Comparison of ENCODE assay signal across 9 mouse cellular contexts in the genomic region with DNA sequence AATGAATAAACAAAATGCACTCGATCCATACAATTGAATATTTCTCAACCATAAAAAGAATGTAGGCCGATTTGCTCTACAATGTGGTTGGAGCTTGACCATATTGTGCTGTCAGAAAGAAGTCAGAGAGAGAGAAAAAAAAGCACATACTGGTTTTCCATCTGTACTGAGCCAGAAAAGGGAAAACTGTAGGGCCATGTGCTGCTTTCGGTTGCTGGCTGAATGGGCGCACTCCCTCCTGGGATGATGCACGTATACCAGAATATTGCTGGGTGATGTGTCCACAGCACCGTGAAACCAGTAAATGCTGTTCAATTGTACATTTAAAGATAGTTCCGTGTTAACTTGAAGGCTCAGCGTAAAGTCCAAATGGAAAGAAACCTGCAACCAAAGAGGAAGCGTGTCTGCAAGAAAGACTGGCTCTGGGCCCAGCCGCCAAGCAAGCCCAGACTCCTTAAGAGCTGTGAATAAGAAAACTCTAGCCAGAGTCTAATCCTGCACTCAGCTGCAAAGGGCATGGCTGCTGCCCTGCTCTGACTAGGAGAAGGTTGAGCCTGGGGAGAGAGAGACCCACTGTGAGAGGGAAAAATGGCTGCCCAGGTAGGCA.
A peak's percentile ranks its signal among the peaks of the same experiment; 100 is the strongest.
DNase-seq lines count a peak whose midpoint lies in the region; ATAC-seq lines count a peak whose summit lies in the region.
"Had no signal": no experiment of that assay in that cellular context is flagged by ENCODE, and none has a peak within 500 bp of the region (broad histone marks: within the 10 kb centered on the region; RNA-seq: fewer than 3 reads in every experiment).

No protein-coding gene starts in this region.

- peak; percentile 24; the same call in 1 of the 2 replicates for ATAC-seq in forebrain, embryonic 12.5 days (ENCODE audit: low FRiP score)
- no peak for ATAC-seq in neural tube, embryonic 14.5 days (ENCODE audit: low read depth)
- no peak for ATAC-seq in heart, embryonic 12.5 days (ENCODE audit: insufficient number of reproducible peaks, low FRiP score)

- peaks cover 44% of the 10 kb centered on the region for H3K4me1 ChIP-seq in forebrain, embryonic 12.5 days
- peaks cover 24% of the 10 kb centered on the region for H3K4me1 ChIP-seq in neural tube, embryonic 14.5 days (ENCODE audit: control insufficient read depth, insufficient read depth, low read length)
- no peaks in the 10 kb centered on the region for H3K4me1 ChIP-seq in heart, embryonic 12.5 days (replicated peaks)

- H3K36me3 ChIP-seq in forebrain, embryonic 12.5 days (replicated peaks): no peaks in the 10 kb centered on the region
- H3K36me3 ChIP-seq in neural tube, embryonic 14.5 days (ENCODE audit: control insufficient read depth, insufficient read depth, low read length): no peaks in the 10 kb centered on the region
- no peaks in the 10 kb centered on the region for H3K36me3 ChIP-seq in heart, embryonic 12.5 days

- DNase-seq in layer of hippocampus, adult 8-10 months (ENCODE audit: low spot score in 2 of 2): peak; percentile 20 to 23
- DNase-seq in layer of hippocampus, postnatal 25 days (ENCODE audit: extremely low spot score in 1 of 2, low spot score in 1 of 2): no peak
- peak; percentile 29 for DNase-seq in layer of hippocampus, adult 9-11 months
- DNase-seq in T-cell, adult 2 months (ENCODE audit: low spot score): no peak
- DNase-seq in spleen, postnatal 4 days (ENCODE audit: low spot score in 2 of 2): no peak

- H3K27ac ChIP-seq in forebrain, embryonic 12.5 days: peak overlapping the region; percentile 87
- H3K27ac ChIP-seq in neural tube, embryonic 14.5 days (ENCODE audit: low read depth, low read length): peak overlapping the region; percentile 64
- H3K27ac ChIP-seq in heart, embryonic 12.5 days (ENCODE audit: poor library complexity, severe bottlenecking): no peak overlapping the region

- peaks cover 15% of the 10 kb centered on the region for H3K9me3 ChIP-seq in forebrain, embryonic 12.5 days
- peaks cover 4% of the 10 kb centered on the region for H3K9me3 ChIP-seq in neural tube, embryonic 14.5 days (ENCODE audit: control insufficient read depth, low read length)
- H3K9me3 ChIP-seq in heart, embryonic 12.5 days (replicated peaks): peaks cover 31% of the 10 kb centered on the region

- H3K4me3 ChIP-seq in forebrain, embryonic 12.5 days (replicated peaks): no peak overlapping the region
- H3K4me3 ChIP-seq in neural tube, embryonic 14.5 days (ENCODE audit: low read depth, low read length): no peak overlapping the region
- no peak overlapping the region for H3K4me3 ChIP-seq in heart, embryonic 12.5 days

- peak overlapping the region; percentile 38 for H3K4me2 ChIP-seq in forebrain, embryonic 12.5 days
- no peak overlapping the region for H3K4me2 ChIP-seq in neural tube, embryonic 14.5 days (ENCODE audit: low read depth, low read length)
- no peak overlapping the region for H3K4me2 ChIP-seq in heart, embryonic 12.5 days

- 47% methylated on average over 10 of the region's 10 CpGs for WGBS in forebrain, embryonic 12.5 days
- WGBS in neural tube, embryonic 14.5 days: 49% methylated on average over 10 of the region's 10 CpGs
- WGBS in heart, embryonic 12.5 days: 79% methylated on average over 10 of the region's 10 CpGs

- H3K9ac ChIP-seq in forebrain, embryonic 12.5 days: no peak overlapping the region
- H3K9ac ChIP-seq in neural tube, embryonic 14.5 days (replicated peaks; ENCODE audit: low read depth, low read length): 0 out of 2 replicates have a peak overlapping the region, but pooled peaks have one; percentile 22
- no peak overlapping the region for H3K9ac ChIP-seq in heart, embryonic 12.5 days

- H3K27me3 ChIP-seq in forebrain, embryonic 12.5 days: peaks cover 62% of the 10 kb centered on the region
- no peaks in the 10 kb centered on the region for H3K27me3 ChIP-seq in neural tube, embryonic 14.5 days (ENCODE audit: control insufficient read depth, insufficient read depth, low read length)
- no peaks in the 10 kb centered on the region for H3K27me3 ChIP-seq in heart, embryonic 12.5 days (replicated peaks)
- H3K27me3 ChIP-seq: CH12.LX had no signal

Comparison
In these comparisons a context has a peak if more than half of its experiments do, and no peak if none do; other contexts are left out.
1. DNase-seq: peak in layer of hippocampus, adult 8-10 months (2 of 2) and layer of hippocampus, adult 9-11 months (single experiment); none in layer of hippocampus, postnatal 25 days (0 of 2), T-cell, adult 2 months (single experiment) and spleen, postnatal 4 days (0 of 2).